Mouse (Mus musculus) induced T-regulatory cell, adult 2 months (primary cell): ENCODE measurements around the gene Ttbk1.
"Not testable (repeated sequence)": the region's sequence is repeated elsewhere in the genome, so short reads cannot be mapped to it uniquely, and the experiment has no call there.

Source experiments
- DNase-seq: peaks from one replicate; pipeline ENCODE4 v3.0.0-alpha.2; 2012; ENCODE audit warnings: low read depth

Ttbk1 gene

GRCm38 (mm10) chr17:46487431-46487830 is at the start of gene Ttbk1:
Ttbk1 (minus strand) TSS chr17:46487675.
- peak; percentile 43 for DNase-seq

GRCm38 (mm10) chr17:46525579-46526307 is 38.3 kb upstream of the Ttbk1 start:
- peak; percentile 80 for DNase-seq

GRCm38 (mm10) chr17:46525065-46525464 is 37.6 kb upstream of the Ttbk1 start:
- DNase-seq: no peak

GRCm38 (mm10) chr17:46521963-46522668 is 34.6 kb upstream of the Ttbk1 start:
- DNase-seq: no peak

- DNase-seq: no peak
Observed at GRCm38 (mm10) chr17:46521174-46521573, 33.7 kb upstream of the Ttbk1 start.

GRCm38 (mm10) chr17:46520385-46520979 is 33.0 kb upstream of the Ttbk1 start:
- no peak for DNase-seq

- DNase-seq: no peak
Observed at GRCm38 (mm10) chr17:46519971-46520370, 32.5 kb upstream of the Ttbk1 start.

GRCm38 (mm10) chr17:46513329-46513728 is 25.9 kb upstream of the Ttbk1 start:
- DNase-seq: no peak

- DNase-seq: peak; percentile 12
Observed at GRCm38 (mm10) chr17:46511059-46511710, 23.7 kb upstream of the Ttbk1 start.

- no peak for DNase-seq
Observed at GRCm38 (mm10) chr17:46505617-46506016, 18.1 kb upstream of the Ttbk1 start.

GRCm38 (mm10) chr17:46503847-46504638 is 16.6 kb upstream of the Ttbk1 start:
- DNase-seq: no peak

- no peak for DNase-seq
Observed at GRCm38 (mm10) chr17:46502775-46503174, 15.3 kb upstream of the Ttbk1 start.

GRCm38 (mm10) chr17:46497956-46498355 is 10.5 kb upstream of the Ttbk1 start:
- DNase-seq: no peak

GRCm38 (mm10) chr17:46496623-46497434 is 9.4 kb upstream of the Ttbk1 start, which contains the start of gene Dnph1:
Dnph1 (plus strand) TSS chr17:46496711.
- DNase-seq: peak; percentile 65

GRCm38 (mm10) chr17:46496081-46496480 is 8.6 kb upstream of the Ttbk1 start:
- not testable (repeated sequence) for DNase-seq

- no peak for DNase-seq
Observed at GRCm38 (mm10) chr17:46495486-46495885, 8.0 kb upstream of the Ttbk1 start.

GRCm38 (mm10) chr17:46486995-46487394 is 480 bp downstream of the Ttbk1 start:
- DNase-seq: no peak

- peak; percentile 22 for DNase-seq
Observed at GRCm38 (mm10) chr17:46484461-46484875, 3.0 kb downstream of the Ttbk1 start.

GRCm38 (mm10) chr17:46484021-46484431 is 3.4 kb downstream of the Ttbk1 start:
- peak; percentile 32 for DNase-seq

GRCm38 (mm10) chr17:46483561-46484001 is 3.9 kb downstream of the Ttbk1 start:
- no peak for DNase-seq

GRCm38 (mm10) chr17:46477286-46477685 is 10.2 kb downstream of the Ttbk1 start:
- no peak for DNase-seq
